Mouse (Mus musculus): ENCODE data around the gene Slc22a18. TPM values are rescaled to one million over a fixed set of nuclear protein-coding genes. Genes with fewer than 3 reads are reported as not detected.
A peak's percentile ranks its signal among the peaks of the same experiment; 100 is the strongest.

Slc22a18 gene
- total and polyA plus RNA-seq, 2 experiments from 2014 or later = 0.60 TPM; not detected in 1

- Histone ChIP-seq H3K4me1 (ENCODE audit: control insufficient read depth, insufficient read depth) (peaks cover 14% of the 10 kb centered on the region; the same call in 1 of the 2 replicates), H3K9ac (replicated peaks; ENCODE audit: low read depth, low read length) (peak within 1 kb of the TSS; percentile 59), H3K4me2 (ENCODE audit: low read depth, low read length) (peak within 1 kb of the TSS; percentile 82), H3K36me3 (replicated peaks; ENCODE audit: control insufficient read depth, insufficient read depth, low read length) (no peaks in the 10 kb centered on the region), H3K27ac (ENCODE audit: low read depth) (peak within 1 kb of the TSS; percentile 61), H3K9me3 (replicated peaks; ENCODE audit: control insufficient read depth, low read length) (no peaks in the 10 kb centered on the region), H3K4me3 (ENCODE audit: low read depth, low read length) (peak within 1 kb of the TSS; percentile 64), H3K27me3 (ENCODE audit: control insufficient read depth, insufficient read depth, low read length) (0 out of 2 replicates have a peak, but pooled peaks cover 5% of the 10 kb centered on the region)
- ATAC-seq (ENCODE audit: insufficient read depth, low read depth) (peak; percentile 89), DNase-seq (ENCODE audit: low spot score) (peak; percentile 88)
- WGBS = 25% methylated on average over 47 of the region's 48 CpGs
- no peak for TF ChIP-seq EP300 (IDR thresholded peaks at IDR 0.05; ENCODE audit: low read depth)
- TF ChIP-seq CTCF (IDR thresholded peaks at IDR 0.05; ENCODE audit: low read depth) = no peak
These were observed 12.7 kb upstream of the Slc22a18 start, which contains the start of gene Cdkn1c for GRCm38 (mm10) chr7:143460874-143461273. TSS of gene Cdkn1c (minus strand) at chr7:143461050.

GRCm38 (mm10) chr7:143461294-143461870 lies 12.2 kb upstream of the Slc22a18 start:
- no peak for DNase-seq (ENCODE audit: low spot score)
- Histone ChIP-seq H3K4me1 (ENCODE audit: control insufficient read depth, insufficient read depth) (peaks cover 14% of the 10 kb centered on the region; the same call in 1 of the 2 replicates), H3K4me2 (ENCODE audit: low read depth, low read length) (peak overlapping the region; percentile 82), H3K4me3 (ENCODE audit: low read depth, low read length) (peak overlapping the region; percentile 64), H3K9me3 (replicated peaks; ENCODE audit: control insufficient read depth, low read length) (no peaks in the 10 kb centered on the region), H3K27me3 (ENCODE audit: control insufficient read depth, insufficient read depth, low read length) (0 out of 2 replicates have a peak, but pooled peaks cover 5% of the 10 kb centered on the region), H3K9ac (replicated peaks; ENCODE audit: low read depth, low read length) (no peak overlapping the region), H3K27ac (ENCODE audit: low read depth) (no peak overlapping the region), H3K36me3 (replicated peaks; ENCODE audit: control insufficient read depth, insufficient read depth, low read length) (no peaks in the 10 kb centered on the region)
- ATAC-seq (ENCODE audit: insufficient read depth, low read depth) = peak; percentile 18
- 36% methylated on average over 21 of the region's 32 CpGs for WGBS
- TF ChIP-seq CTCF (IDR thresholded peaks at IDR 0.05; ENCODE audit: low read depth) = no peak
- no peak for TF ChIP-seq EP300 (IDR thresholded peaks at IDR 0.05; ENCODE audit: low read depth)

- ATAC-seq (ENCODE audit: insufficient read depth, low read depth) (no peak), DNase-seq (ENCODE audit: low spot score) (no peak)
- Histone ChIP-seq H3K27ac (ENCODE audit: low read depth) (no peak overlapping the region), H3K4me2 (ENCODE audit: low read depth, low read length) (no peak overlapping the region), H3K4me3 (ENCODE audit: low read depth, low read length) (no peak overlapping the region), H3K4me1 (ENCODE audit: control insufficient read depth, insufficient read depth) (peaks cover 14% of the 10 kb centered on the region; the same call in 1 of the 2 replicates), H3K9ac (replicated peaks; ENCODE audit: low read depth, low read length) (no peak overlapping the region), H3K27me3 (ENCODE audit: control insufficient read depth, insufficient read depth, low read length) (0 out of 2 replicates have a peak, but pooled peaks cover 5% of the 10 kb centered on the region), H3K36me3 (replicated peaks; ENCODE audit: control insufficient read depth, insufficient read depth, low read length) (no peaks in the 10 kb centered on the region), H3K9me3 (replicated peaks; ENCODE audit: control insufficient read depth, low read length) (no peaks in the 10 kb centered on the region)
- TF ChIP-seq EP300 (IDR thresholded peaks at IDR 0.05; ENCODE audit: low read depth) (no peak), CTCF (IDR thresholded peaks at IDR 0.05; ENCODE audit: low read depth) (no peak)
- 47% methylated on average over 11 of the region's 11 CpGs for WGBS
These were observed 11.6 kb upstream of the Slc22a18 start for GRCm38 (mm10) chr7:143461920-143462319.

GRCm38 (mm10) chr7:143462516-143462915 lies 11.0 kb upstream of the Slc22a18 start:
- H3K4me1 ChIP-seq (ENCODE audit: control insufficient read depth, insufficient read depth) = peaks cover 14% of the 10 kb centered on the region; the same call in 1 of the 2 replicates
- no peak overlapping the region for H3K4me3 ChIP-seq (ENCODE audit: low read depth, low read length)
- no peak overlapping the region for H3K4me2 ChIP-seq (ENCODE audit: low read depth, low read length)
- DNase-seq (ENCODE audit: low spot score) (no peak), ATAC-seq (ENCODE audit: insufficient read depth, low read depth) (no peak)
- no peak overlapping the region for H3K9ac ChIP-seq (replicated peaks; ENCODE audit: low read depth, low read length)
- no peaks in the 10 kb centered on the region for H3K36me3 ChIP-seq (replicated peaks; ENCODE audit: control insufficient read depth, insufficient read depth, low read length)
- 0 out of 2 replicates have a peak, but pooled peaks cover 5% of the 10 kb centered on the region for H3K27me3 ChIP-seq (ENCODE audit: control insufficient read depth, insufficient read depth, low read length)
- H3K9me3 ChIP-seq (replicated peaks; ENCODE audit: control insufficient read depth, low read length) = no peaks in the 10 kb centered on the region
- TF ChIP-seq EP300 (IDR thresholded peaks at IDR 0.05; ENCODE audit: low read depth) (no peak), CTCF (IDR thresholded peaks at IDR 0.05; ENCODE audit: low read depth) (no peak)
- 75% methylated on average over 5 of the region's 5 CpGs for WGBS
- no peak overlapping the region for H3K27ac ChIP-seq (ENCODE audit: low read depth)

GRCm38 (mm10) chr7:143463865-143464415 lies 9.6 kb upstream of the Slc22a18 start:
- no peaks in the 10 kb centered on the region for H3K9me3 ChIP-seq (replicated peaks; ENCODE audit: control insufficient read depth, low read length)
- DNase-seq (ENCODE audit: low spot score) (peak; percentile 68), ATAC-seq (ENCODE audit: insufficient read depth, low read depth) (no peak)
- H3K27me3 ChIP-seq (ENCODE audit: control insufficient read depth, insufficient read depth, low read length) = no peaks in the 10 kb centered on the region
- peaks cover 14% of the 10 kb centered on the region; the same call in 1 of the 2 replicates for H3K4me1 ChIP-seq (ENCODE audit: control insufficient read depth, insufficient read depth)
- no peak overlapping the region for H3K4me3 ChIP-seq (ENCODE audit: low read depth, low read length)
- TF ChIP-seq CTCF (IDR thresholded peaks at IDR 0.05; ENCODE audit: low read depth) (peak; percentile 86), EP300 (IDR thresholded peaks at IDR 0.05; ENCODE audit: low read depth) (no peak)
- H3K36me3 ChIP-seq (replicated peaks; ENCODE audit: control insufficient read depth, insufficient read depth, low read length) = no peaks in the 10 kb centered on the region
- 0 out of 2 replicates have a peak overlapping the region, but pooled peaks have one; percentile 20 for H3K4me2 ChIP-seq (ENCODE audit: low read depth, low read length)
- no peak overlapping the region for H3K9ac ChIP-seq (replicated peaks; ENCODE audit: low read depth, low read length)
- no peak overlapping the region for H3K27ac ChIP-seq (ENCODE audit: low read depth)
- 29% methylated on average over 11 of the region's 11 CpGs for WGBS
